Mouse (Mus musculus): ENCODE measurements around the gene C130050O18Rik.

DNA sequence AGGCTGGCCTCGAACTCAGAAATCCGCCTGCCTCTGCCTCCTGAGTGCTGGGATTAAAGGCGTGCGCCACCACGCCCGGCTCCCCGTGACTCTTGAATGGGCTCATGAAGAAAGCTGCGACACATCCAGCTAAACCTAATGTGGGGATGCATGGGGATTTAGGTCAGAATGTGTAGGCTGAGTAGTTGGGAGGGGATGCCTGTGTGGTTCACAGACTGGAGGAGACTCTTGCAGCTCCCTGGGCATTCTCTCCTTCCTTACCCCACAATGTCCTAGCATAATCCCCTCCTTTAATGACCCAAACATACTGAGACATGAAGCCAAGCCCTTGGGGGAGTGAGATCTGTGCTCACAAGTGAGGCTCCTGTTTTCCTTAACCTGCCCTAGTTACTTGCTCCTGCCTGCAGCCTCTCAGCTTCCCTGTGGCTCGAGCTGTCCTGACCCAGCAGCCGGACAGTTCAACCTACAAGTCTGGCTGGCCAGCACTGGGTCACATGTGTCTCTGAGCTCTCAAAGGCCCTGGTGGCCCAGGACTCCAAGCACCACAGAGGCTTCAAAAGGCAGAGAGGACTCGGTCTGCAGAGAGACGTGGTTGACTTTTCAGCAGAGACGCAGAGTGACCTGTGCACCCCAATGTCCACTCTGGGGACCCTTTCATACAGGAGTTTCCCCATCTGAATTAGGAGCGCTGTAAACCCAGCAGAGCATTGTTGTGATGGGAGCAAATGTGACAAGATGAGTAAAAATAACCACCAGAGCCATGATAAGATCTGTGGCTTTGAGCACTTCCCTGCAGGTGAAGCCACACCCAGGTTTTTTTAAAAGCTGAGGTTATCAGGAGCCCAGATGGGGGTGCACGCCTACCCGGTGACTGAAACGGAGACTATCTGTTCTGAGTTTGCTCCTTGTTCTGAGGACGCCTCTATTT, 23.2 kb upstream of the C130050O18Rik start:
- no peak for TF ChIP-seq CTCF (IDR thresholded peaks at IDR 0.05; ENCODE audit: extremely low read depth, insufficient read depth, insufficient read length, insufficient replicate concordance)
- TF ChIP-seq POLR2A (IDR thresholded peaks at IDR 0.05; ENCODE audit: low read depth, low read length), result peak; percentile 27
